Mouse (Mus musculus) embryonic fibroblast, embryonic 13.5 days (primary cell): Measurements from ENCODE around the gene Ints11.

Experiments used
- CTCF ChIP-seq: IDR thresholded peaks from 2 replicates; pipeline ENCODE4 v1.5.1; 2011; ENCODE audit warnings: mild to moderate bottlenecking, control low read depth, low read length, moderate library complexity, borderline replicate concordance; ENCODE audit not compliant: insufficient read depth
- POLR2A ChIP-seq: IDR thresholded peaks from 2 replicates; pipeline ENCODE4 v1.6.1; 2011; ENCODE audit warnings: low read depth, mild to moderate bottlenecking, control low read depth, low read length, moderate library complexity

DNA sequence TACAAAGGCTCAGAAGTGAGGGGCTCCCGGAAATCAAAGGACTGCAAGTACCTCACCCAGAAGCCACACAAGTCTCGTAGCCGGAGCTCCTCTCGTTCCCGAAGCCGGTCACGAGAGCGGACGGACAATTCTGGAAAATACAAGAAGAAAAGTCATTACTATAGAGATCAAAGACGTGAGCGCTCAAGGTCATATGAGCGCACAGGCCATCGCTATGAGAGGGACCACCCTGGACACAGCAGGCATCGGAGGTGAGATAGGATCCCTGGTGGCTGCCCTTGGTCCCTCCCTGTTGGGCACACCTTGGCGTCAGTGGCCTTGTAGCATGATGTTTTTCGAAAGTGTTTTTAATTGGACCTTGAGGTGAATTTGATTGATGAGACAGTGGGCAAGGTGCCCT is 45.9 kb upstream of the Ints11 start:
- no peak for TF ChIP-seq CTCF
- TF ChIP-seq POLR2A = no peak
